Mouse (Mus musculus) right cerebral cortex, postnatal 10 days (tissue): ENCODE measurements around the gene Mark4.

Source experiments
- DNase-seq, 2 experiments: peaks; one replicate each; pipeline ENCODE4 v3.0.0; 2021; ENCODE audit warnings: low spot score in 2 of 2

Gene Mark4

DNA sequence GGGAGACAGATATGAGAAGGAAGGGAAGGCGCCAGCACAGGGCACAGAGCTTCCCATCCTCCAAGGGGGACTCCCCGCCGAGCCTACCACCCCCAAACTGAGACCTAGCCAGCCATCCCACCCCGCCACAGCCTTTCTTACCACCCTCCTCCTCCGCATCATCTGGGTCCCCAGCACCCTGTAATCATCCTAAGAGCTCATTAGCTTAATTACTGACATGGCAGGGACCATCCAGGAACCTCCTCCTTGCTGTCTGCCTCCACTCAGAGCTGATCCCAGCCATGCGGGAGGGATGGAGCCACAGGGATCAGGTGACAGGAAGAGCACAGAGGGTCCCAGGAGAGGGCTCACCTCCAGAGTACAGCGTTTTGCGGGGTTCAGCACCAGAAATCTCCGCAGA lies 21.6 kb downstream of the Mark4 start:
- no peak for DNase-seq

DNA sequence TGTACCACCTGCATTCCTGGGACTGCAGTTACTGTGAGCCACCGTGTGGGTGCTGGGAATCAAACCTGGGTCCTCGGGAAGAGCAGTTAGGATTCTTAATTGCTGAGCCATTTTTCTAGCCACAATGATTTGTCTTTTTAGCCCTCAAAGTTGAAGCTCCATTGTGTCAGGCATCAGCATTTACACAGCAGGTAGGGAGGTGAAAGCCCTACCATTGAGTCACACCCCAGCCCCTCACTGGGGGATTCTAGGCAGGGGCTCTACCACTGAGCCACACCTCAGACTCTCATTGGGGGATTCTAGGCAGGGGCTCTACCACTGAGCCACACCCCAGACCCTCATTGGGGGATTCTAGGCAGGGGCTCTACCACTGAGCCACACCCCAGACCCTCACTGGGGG lies 22.3 kb downstream of the Mark4 start:
- no peak for DNase-seq

DNA sequence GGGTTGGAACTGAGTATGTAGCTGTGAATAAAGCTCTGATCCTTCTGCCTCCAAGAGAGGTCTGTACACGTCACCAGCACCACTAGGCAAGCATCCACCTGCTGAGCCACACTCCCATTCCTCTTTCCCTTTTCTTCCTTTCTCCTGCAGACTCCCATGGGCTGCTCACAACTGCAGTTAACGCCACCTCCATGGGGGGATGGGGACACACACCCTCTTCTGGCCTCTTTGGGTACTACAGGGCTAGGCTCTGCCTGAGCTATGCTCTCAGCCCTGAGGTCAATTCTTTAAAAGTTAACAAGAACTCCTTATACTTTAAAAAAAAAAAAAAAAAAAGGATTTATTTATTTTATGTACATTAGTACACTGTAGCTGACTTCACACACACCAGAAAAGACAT lies 26.1 kb downstream of the Mark4 start:
- no peak for DNase-seq

DNA sequence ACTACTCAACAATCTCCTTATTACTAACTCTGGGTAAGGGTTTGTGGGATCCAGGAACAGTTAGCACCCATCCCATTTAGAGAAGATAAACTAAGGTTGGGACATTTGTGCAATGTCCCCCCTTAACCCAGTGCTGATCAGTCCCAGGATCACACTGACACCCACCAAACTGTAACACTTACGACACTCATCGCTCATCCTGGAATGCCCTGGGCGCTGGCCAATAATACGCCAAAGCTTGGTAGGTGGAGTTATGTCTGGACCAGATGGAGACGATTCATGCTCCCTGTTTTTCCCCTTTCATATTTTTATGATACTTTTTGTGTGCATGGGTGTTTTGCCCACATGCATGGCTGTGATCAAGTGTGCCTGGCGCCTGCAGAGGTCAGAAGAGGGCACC lies 28.2 kb downstream of the Mark4 start:
- DNase-seq = no peak

DNA sequence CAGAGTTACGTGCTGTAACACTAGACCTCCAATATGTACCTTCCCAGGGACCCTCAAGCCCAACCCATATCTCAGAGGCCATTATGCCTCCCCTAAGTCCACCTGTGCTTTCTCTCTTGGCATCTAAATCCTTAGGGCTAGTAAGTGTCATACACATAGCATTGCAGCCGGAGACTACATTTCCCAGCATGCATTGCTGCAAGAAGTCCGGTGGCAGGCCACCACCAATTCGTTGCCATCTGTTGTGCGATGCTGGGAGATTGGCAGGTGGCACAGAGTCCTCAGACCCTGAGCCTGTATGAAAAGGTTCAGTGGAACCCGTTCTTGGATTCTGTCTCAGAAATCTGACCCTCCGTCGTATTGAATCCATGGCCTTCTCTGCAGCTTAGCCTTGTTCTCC lies 28.9 kb downstream of the Mark4 start:
- DNase-seq = no peak

DNA sequence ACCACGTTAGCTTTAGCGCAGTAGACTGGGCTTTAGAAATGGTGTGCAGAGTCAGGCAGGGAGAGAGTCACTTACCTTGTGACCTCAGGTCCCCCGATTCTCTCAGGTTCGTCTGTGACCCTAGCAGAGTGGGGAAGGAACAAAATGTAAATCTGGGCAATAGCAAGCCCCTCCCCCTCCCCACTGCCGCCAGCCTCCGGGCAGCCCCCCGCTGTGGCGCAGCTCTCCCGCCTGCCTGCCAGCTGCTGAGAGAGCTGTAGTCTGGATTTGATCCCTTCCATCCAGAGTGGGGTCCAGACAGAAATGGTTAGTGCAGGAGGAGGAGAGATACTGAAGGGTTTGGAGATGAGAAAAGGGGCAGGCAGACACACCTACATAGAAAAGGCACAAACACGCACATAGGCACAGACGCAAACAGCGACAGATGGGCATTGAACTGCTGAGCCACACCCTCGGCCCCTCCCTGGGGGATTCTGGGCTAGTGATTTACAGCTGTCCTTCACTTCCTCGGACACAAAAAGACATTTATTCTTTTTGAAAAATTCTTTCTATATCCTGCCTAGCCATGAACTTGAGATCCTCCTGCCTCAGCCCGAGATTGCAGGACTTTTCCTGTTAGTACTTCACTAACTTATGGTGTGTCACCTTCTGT lies 30.5 kb downstream of the Mark4 start:
- no peak for DNase-seq

DNA sequence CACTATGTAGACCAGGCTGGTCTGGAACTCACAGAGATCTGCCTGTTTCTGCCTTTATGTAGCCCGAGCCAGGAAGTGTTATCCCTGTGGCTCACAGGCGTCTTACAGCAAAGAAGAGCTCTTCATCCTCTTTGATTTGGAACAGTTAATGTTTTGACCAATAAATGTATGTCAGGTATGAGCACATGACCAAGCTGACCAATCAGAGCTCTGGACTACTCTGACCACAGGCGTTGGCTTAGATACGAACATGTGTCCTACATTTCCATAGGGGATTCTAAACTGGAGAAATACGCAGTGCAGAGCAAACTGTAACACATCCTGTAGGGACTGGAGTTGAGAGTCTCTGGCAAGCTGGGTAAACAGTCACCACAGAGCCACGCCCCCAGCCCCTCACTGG lies 31.7 kb downstream of the Mark4 start:
- DNase-seq = no peak

DNA sequence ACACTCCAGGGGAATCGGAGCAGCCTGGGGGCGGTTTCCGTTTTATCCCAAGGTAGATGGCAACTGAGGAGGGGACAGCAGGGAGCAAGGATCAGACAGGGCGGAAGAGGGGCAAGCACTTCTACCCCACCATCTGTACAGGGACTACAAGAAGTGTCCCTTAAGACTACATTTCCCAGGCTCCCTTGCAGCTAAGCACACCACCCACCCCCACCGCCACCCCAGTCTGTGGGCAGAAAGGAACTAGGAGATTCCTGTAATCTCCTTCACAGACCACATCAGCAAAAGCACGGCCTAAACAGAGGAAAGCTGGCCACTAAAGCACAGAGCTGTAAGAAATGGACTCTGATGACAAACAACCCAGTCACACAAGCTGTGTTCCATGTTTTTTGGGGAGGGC lies 32.3 kb downstream of the Mark4 start:
- no peak for DNase-seq

DNA sequence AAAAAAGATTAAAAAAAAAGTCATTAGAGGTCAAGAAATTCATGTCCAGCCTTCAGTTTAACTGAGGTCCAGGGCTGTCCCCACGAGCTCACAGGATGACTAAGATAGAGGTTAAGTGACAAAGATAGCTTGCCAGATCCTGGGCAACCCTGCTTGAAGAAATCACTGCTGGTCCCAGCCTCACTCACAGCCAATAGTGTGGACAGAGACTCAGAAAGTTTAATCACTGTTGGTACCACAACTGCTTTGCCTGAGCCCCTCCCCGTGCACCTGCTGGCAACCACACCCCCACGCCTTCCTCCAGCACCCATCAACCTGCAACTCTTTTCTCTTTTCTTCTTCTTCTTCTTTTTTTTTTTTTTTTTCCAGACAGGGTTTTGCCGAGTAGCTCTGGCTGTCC lies 34.6 kb downstream of the Mark4 start:
- DNase-seq = no peak

DNA sequence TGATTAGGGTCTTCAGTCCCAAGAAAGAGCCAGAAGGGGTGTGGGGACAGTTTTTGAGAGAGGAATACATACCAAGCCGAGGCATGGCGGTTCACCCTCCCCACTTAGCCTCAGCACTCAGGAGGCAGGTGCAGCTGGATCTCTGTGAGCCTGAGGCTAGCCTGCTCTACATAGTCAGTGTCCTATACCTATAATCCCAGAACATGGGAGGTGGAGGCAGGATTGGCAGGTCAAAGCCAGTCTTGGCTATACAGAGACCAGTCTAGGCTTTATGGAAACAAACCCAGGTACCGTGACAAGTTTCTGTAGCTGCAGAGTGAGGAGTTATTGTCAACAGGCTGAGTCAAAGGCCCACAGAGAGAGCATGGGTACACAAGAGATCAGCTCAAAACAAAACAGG lies 35.5 kb downstream of the Mark4 start:
- no peak for DNase-seq

DNA sequence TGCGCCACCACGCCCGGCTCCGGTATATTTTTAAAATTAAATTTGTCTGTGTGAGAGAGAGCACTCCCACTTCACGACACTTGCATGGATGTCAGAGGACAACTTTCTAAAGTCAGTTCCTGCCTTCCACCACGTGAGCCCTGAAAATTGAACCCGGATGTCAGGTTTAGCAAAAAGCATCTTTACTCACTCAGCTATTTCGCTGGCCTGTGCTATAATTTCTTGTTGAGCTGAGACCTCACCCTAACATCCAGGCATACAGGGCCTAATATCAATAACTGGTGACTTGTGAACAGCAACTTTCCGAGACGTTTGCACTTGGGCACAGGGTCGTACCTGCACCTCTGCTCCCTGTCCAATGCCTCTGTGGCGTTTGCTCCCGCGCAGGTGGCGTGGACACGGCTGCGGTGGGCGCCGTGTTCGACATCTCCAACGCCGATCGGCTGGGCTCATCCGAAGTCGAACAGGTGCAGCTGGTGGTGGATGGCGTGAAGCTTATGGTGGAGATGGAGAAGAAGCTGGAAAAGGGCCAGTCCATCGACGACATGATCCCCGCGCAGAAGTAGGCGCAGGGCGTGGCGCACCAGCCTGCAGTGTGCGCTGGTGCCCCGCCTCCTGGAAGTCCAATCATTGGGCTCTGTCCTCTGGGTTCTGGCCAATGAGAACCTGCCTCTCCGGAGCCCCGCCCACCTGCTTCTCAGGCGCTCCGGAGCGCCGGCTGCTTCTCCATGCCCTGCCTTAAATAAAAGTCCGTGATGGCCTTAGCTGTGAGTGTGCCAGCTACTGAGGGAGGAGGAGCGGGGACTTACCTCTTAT lies 37.6 kb downstream of the Mark4 start:
- DNase-seq = peak; percentile 94 to 95

DNA sequence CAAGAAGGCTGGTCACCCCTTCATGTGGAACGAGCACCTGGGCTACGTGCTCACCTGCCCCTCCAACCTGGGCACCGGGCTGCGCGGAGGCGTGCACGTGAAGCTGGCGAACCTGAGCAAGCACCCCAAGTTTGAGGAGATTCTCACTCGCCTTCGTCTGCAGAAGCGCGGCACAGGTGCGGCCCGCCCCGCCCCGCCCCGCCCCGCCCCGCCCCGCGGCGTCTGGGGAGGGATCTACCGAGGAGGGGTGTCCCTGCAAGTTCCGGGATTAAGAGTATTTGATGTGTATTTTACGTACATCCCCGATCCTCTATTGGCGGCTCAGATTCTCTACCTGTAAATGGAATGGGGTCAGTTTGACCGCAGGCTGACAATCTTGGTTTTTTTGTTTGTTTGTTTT lies 38.5 kb downstream of the Mark4 start:
- DNase-seq = no peak

DNA sequence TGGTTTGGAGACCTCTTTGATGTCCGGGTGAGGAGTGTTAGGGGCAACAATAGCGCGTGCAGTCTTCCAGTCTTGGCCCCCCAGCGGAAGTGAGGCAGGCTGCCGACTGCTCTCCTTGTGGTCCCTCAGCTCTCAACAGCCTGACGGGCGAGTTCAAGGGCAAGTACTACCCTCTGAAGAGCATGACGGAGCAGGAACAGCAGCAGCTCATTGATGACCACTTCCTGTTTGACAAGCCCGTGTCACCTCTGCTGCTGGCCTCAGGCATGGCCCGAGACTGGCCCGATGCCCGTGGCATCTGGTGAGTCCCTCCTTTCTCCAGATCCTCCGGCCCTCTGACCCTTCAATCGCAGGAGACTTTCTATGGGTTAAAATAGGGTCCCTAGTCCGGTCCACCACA lies 42.0 kb downstream of the Mark4 start:
- no peak for DNase-seq

DNA sequence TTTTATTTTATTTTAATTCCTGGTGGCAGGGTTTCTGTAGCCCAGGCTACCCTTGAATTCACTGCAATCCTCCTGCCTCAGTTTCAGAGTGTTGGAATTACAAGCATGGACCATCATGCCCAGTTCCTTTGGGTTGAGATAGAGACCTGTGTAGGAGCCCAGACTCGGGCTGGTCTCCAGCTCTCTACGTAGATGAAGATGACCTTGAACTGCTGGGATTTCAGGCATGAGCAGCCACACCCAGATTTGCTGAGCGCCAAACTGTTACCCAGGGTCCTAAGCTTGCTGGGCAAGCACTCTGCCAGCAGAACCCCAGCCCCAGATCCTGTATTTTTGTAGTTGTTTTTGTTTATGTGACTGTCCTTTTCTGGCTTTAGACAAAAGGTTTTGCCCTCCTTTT lies 45.1 kb downstream of the Mark4 start:
- DNase-seq = no peak

DNA sequence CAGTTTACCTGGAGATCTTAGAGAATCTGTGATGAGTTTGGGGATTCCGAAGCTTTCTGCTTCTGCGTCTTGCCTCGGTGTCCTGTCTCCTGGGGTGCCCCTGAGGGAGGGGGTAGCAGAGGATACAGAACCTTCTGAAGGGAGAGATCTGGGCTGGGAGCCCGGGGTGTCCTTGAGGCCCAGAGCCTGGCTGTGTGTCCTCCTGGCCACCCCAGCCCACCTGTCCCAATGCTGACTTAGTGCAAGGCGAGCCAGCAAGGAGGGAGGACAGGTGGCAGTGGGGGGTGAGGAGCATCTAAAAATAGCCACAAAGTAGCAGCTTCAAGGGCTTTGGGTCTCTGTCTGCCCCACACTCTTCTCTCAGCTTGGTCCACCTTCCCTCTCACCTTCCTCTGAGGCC lies 46.8 kb downstream of the Mark4 start:
- no peak for DNase-seq

DNA sequence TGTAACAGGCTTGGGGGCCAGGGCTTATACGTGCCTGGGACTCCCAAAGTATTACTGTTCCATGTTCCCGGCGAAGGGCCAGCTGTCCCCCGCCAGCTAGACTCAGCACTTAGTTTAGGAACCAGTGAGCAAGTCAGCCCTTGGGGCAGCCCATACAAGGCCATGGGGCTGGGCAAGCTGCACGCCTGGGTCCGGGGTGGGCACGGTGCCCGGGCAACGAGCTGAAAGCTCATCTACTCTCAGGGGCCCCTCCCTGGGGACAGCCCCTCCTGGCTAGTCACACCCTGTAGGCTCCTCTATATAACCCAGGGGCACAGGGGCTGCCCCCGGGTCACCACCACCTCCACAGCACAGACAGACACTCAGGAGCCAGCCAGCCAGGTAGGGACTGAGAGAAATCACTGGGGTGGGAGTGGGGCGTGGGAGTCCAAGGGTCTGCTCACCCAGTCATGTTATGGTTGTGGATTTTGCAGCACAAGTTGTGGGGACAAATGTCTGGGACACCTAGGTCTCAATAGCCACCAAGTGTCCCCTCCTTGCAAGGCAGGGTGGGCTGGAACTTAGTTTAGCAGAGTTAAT lies 47.8 kb downstream of the Mark4 start:
- no peak for DNase-seq

DNA sequence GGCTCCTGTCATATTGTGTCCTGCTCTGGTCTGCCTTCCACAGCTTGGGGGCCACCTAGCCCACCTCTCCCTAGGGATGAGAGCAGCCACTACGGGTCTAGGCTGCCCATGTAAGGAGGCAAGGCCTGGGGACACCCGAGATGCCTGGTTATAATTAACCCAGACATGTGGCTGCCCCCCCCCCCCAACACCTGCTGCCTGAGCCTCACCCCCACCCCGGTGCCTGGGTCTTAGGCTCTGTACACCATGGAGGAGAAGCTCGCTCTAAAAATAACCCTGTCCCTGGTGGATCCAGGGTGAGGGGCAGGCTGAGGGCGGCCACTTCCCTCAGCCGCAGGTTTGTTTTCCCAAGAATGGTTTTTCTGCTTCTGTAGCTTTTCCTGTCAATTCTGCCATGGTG lies 48.9 kb downstream of the Mark4 start:
- no peak for DNase-seq

DNA sequence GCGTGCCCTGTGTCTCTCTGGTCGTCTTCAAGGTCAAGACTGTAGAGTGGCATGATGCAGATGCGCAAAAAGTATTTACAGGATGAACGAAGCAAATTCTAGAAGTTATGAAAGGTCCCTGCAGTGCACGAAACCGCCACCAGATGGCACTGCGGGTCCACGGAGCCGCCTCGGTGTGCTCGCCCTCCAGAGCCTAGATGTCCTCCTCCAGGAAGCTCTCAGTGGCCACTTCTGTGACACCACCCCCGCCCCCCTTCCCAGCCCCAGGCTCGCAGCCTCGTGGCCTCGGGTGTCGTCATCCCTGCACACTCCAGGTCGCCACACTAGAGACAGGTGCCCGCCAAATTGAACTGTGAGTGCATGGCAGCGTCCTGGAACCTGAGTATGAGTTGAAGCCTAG lies 53.2 kb downstream of the Mark4 start:
- DNase-seq = peak; percentile 72 to 82

DNA sequence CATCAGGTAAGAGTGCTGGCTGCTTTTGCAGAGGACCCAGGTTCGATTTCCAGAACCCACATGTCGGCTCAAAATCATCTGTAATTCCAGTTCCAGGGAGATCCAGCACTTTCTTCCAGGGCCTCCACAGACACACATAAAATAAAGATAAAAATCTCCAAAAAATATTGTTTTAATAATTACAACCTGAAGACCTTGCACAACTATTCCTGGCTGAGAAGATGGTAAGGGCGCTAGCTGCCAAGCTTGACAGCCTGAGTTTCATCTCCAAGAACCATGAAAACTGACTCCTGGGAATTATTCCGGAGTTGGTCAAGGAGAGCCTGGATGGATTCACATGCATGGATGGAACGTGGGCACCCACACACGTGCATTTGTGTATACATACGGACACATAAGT lies 54.1 kb downstream of the Mark4 start, which contains the start of gene Ckm:
Gene Ckm, plus strand, starts transcription at position 301 of the 400 bp plus-strand sequence.
- no peak for DNase-seq

DNA sequence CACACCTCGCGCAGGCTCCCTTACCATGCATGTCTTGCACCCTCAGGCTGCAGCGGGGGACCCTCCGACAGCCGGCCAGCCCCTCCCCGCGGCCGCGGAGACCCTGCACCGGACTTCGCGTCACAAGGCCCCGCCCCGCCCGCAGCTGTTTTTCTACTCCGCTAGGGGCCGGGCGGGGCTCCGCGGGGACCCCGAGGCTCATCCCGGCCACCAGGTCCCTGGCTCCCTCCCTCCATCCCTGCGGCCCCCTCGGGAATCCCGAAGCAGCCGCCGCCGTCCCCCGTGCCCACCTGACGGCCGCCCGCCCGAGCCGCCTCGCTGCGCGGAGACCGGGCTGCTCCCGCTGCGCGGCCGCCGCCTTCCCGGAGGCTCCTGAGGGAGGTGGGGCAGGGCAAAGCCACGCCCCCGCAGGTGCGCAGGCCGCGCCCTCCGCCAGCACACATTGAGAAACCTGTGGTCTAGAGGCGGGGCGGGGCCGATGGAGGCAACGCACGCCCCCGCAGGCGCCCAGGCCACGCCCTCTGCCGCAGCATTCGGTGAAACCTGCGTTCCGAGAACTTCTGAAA lies 54.8 kb downstream of the Mark4 start, which contains the start of gene Klc3:
Gene Klc3, minus strand, starts transcription at position 374 of the 566 bp plus-strand sequence.
- DNase-seq = no peak

DNA sequence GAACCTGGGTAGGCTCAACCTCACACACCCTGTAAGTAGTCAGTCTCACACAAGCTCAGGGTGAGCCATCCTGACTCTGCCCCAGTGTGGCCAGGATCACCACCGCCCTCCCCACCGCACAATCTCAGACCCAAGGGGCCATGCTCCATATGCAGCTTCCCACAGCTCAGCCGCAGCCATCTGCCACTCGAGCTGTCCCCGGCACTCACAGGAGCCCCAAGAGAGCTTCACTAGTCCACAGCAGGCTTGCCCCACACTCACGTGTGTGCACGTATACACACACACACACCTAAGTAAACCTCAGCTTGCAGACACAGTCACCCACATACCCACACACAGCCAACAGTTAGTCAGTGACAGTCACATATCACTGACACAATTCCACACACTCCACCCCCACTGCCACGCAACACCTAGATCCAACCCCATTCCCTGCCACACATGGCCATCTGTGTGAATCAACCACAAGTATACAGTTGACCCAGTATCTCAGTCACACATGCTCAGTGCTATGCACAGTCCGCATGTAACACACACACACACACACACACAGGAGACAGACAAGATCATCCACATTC lies 56.0 kb downstream of the Mark4 start:
- no peak for DNase-seq

DNA sequence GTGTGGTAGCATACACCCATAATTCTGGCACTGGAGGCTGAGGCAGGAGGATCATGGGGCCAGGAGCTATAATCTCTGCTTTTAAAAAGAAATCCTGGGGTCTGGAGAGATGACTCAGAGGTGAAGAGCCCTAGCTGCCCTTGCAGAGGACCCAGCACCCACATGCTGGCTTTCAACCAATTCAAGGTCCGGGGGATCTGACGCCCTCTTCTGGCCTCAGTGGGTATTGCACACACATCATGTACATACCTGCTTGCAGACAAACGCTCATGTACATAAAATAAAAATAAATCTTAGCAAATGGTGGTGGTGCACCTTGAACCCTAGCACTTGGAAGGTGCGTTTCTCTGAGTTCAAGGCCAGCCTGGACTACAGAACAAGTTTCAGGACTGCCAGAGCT lies 57.7 kb downstream of the Mark4 start:
- no peak for DNase-seq
